Mouse (Mus musculus) small intestine, adult 2 months (tissue): ENCODE data around the gene Phlda3.

ENCODE experiments used
- CTCF ChIP-seq: fragments of 200-500 bp; IDR thresholded peaks from 2 replicates; pipeline ENCODE4 v1.5.1; 2012; ENCODE audit warnings: low read depth, mild to moderate bottlenecking, control low read depth, inconsistent platforms, low read length, moderate library complexity, mixed read lengths; ENCODE audit not compliant: insufficient replicate concordance, insufficient read length; ENCODE audit errors: extremely low read depth
- POLR2A ChIP-seq: fragments of 200-500 bp; IDR thresholded peaks from 2 replicates; pipeline ENCODE4 v1.6.1; 2012; ENCODE audit warnings: low read depth, mild to moderate bottlenecking, control low read depth, inconsistent platforms, low read length, moderate library complexity

- TF ChIP-seq CTCF (no peak), POLR2A (no peak)
Measured at GRCm38 (mm10) chr1:135770237-135770636, 4.3 kb downstream of the Phlda3 start.
